Mouse (Mus musculus) intestine, embryonic 15.5 days (tissue): ENCODE results near the gene Upp2. TPM values are rescaled to one million over a fixed set of nuclear protein-coding genes. Genes with fewer than 3 reads are reported as not detected.

Experiments used
- ATAC-seq: fragments of 200-750 bp; cut with Nextera tagmentation; 2 replicates; pipeline ENCODE4 v1.8.0; 2017; ENCODE audit warnings: moderate TSS enrichment, moderate library complexity
- H3K27ac ChIP-seq: fragments of 300-500 bp; sonication (generic); 2 replicates; pipeline ENCODE4 v1.5.1; 2015; ENCODE audit warnings: mild to moderate bottlenecking, inconsistent platforms
- H3K27me3 ChIP-seq: fragments of 300-500 bp; sonication (generic); replicated peaks from 2 replicates; pipeline ENCODE4 v1.6.1; 2015; ENCODE audit warnings: inconsistent platforms
- H3K36me3 ChIP-seq: fragments of 300-500 bp; sonication (generic); 2 replicates; pipeline ENCODE4 v1.6.1; 2015; ENCODE audit warnings: inconsistent platforms
- H3K4me1 ChIP-seq: fragments of 300-500 bp; sonication (generic); replicated peaks from 2 replicates; pipeline ENCODE4 v1.6.1; 2015; ENCODE audit warnings: inconsistent platforms
- H3K4me2 ChIP-seq: fragments of 300-500 bp; sonication (generic); replicated peaks from 2 replicates; pipeline ENCODE4 v1.6.1; 2015; ENCODE audit warnings: mild to moderate bottlenecking, inconsistent platforms
- H3K4me3 ChIP-seq: fragments of 300-500 bp; sonication (generic); replicated peaks from 2 replicates; pipeline ENCODE4 v1.5.1; 2015; ENCODE audit warnings: inconsistent platforms
- H3K9ac ChIP-seq: fragments of 300-500 bp; sonication (generic); 2 replicates; pipeline ENCODE4 v1.6.1; 2015; ENCODE audit warnings: inconsistent platforms
- H3K9me3 ChIP-seq: fragments of 300-500 bp; sonication (generic); 2 replicates; pipeline ENCODE4 v1.6.1; 2016; ENCODE audit warnings: inconsistent platforms
- WGBS: fragments of 180-500 bp; shearing (Covaris S2); methylation state at CpG from one replicate; pipeline ENCODE4 v1.1.7; 2015; 5-methylcytosine and 5-hydroxymethylcytosine counted together
- polyA plus RNA-seq: library from polyadenylated mRNA; unstranded; fragments of >200 nt; fragmentation: Nextera tagmentation; extraction: Ambion mirVana; gene quantifications from 2 replicates; pipeline ENCODE4 v1.2.1, GENCODE M21; 2015

The Upp2 gene
- polyA plus RNA-seq, 1 experiment from 2014 or later = 5.5 TPM

DNA sequence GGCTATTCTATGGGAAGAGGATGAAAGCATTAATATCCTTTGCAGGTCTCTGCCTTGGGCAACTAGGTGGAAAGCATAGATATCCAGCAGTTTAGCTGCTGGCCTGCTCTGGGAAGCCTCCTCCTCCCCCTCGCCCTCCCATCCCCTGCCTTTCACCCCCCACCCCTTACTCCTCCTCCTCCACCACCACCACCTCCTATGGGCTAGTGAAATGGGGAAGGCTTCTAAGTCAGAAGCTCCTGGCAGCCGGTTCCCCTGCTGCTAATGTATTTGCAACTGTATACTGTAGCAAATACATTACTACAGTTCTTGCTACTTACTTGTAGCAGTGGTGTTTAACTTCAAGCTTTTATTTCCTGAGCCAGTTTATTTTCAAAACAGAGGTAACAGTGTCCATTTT is 60.9 kb downstream of the Upp2 start:
- no peak overlapping the region for H3K4me3 ChIP-seq
- no peaks in the 10 kb centered on the region for H3K36me3 ChIP-seq
- 34% methylated on average over 2 of the region's 2 CpGs for WGBS
- H3K9ac ChIP-seq = no peak overlapping the region
- H3K9me3 ChIP-seq = no peaks in the 10 kb centered on the region
- ATAC-seq = no peak
- no peaks in the 10 kb centered on the region for H3K4me1 ChIP-seq
- no peaks in the 10 kb centered on the region for H3K27me3 ChIP-seq
- H3K27ac ChIP-seq = no peak overlapping the region
- no peak overlapping the region for H3K4me2 ChIP-seq

DNA sequence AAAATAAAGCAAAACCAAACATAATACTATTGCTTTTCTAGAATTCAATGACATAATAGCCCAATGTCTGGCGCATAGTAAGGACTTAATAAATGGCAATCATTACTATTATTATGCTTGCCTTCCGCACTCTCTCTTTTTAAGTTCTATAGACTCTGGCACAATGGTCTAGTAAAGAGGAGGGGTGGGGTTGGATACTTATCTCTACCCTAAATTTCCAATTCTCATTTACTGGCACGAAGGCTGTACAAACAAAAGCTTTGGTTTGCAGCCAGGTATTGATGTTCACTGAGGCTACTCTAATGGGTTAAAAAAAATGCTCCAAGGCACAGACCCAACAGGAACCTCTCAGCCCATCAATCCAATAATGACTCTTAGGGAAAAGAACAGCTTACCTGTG is 61.9 kb downstream of the Upp2 start:
- WGBS = 76% methylated on average over 3 of the region's 3 CpGs
- Histone ChIP-seq H3K4me1 (no peaks in the 10 kb centered on the region), H3K27ac (no peak overlapping the region), H3K27me3 (no peaks in the 10 kb centered on the region), H3K9me3 (no peaks in the 10 kb centered on the region), H3K4me2 (no peak overlapping the region), H3K9ac (no peak overlapping the region), H3K36me3 (no peaks in the 10 kb centered on the region), H3K4me3 (no peak overlapping the region)
- ATAC-seq = no peak

DNA sequence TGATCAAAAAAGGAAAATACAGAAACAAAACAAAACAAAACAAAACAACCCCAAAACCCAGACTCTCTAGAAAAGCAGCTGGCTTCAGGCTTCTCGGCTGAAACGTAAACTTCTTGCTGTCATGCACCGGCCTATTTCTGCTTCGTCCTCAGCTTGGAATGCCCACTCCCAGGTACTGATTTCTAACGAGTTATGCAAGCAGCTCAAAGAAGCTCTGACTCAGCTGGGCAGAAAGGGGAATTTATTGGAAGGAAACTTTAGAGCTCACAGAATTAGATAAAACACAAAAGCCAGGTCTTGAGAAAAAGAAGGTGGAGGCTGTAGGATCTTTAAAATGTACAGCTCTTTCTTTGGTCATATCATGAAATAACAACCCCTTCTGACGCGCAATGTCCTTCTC is 62.3 kb downstream of the Upp2 start:
- ATAC-seq = no peak
- no peaks in the 10 kb centered on the region for H3K9me3 ChIP-seq
- H3K36me3 ChIP-seq = no peaks in the 10 kb centered on the region
- WGBS = 47% methylated on average over 7 of the region's 7 CpGs
- H3K4me1 ChIP-seq = no peaks in the 10 kb centered on the region
- H3K9ac ChIP-seq = no peak overlapping the region
- H3K4me2 ChIP-seq = no peak overlapping the region
- no peaks in the 10 kb centered on the region for H3K27me3 ChIP-seq
- no peak overlapping the region for H3K4me3 ChIP-seq
- H3K27ac ChIP-seq = no peak overlapping the region

DNA sequence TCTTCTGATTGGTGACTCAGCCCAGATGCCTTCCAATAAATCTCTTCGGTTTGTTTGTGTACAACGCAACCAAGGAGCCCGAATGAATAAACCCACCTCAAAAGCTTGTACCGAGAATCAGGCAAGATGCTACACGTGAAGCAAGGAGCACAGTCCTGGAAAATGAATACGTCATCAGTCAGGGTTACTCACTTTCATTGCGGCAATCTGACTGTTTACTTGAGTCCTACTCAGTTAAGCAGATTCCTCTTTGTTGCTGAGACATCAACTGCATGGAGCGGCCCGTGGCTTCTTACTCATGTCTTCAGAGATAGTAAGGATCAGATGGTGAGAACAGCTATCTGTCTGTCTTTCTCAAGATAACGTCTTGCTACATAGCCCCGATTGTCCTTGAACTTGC is 66.7 kb downstream of the Upp2 start:
- no peaks in the 10 kb centered on the region for H3K9me3 ChIP-seq

DNA sequence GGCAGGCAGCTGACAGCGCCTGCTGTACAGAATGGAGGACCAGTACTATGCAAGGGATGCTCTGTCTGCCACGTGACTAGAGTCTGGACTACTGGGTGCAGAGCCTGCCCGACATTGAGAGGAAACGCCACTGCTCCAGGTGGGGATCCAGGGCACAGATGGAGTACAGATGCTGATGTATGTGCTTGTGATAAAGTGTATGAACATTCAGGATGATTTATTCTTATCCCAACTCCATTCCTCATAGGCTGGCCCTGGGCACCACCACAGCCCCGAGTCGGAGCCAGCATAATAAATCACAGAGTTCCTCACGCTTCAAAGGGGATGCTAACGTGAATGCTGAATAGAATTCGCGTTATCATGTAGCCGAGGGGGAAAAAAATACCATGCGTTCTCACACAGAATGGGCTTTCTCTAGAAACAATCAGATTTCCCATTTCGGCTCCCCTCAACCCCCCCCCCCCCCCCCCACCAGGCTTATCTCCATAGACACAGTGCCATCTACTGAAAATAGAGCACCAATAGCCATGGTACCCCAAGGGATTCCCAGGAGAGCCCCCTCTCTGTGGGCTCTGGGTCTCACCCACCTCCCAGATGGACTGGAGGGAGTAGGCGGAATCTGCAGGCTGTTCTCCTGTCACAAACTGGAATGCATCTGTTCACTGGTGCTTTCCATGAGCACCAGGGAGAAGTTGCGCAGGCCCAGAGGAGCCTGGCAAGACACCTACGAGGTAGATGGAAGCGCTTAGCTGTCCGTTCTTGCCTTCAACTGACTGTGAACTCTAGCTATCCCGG is 74.9 kb downstream of the Upp2 start:
- no peaks in the 10 kb centered on the region for H3K27me3 ChIP-seq
- no peak overlapping the region for H3K4me3 ChIP-seq
- no peak overlapping the region for H3K27ac ChIP-seq
- H3K36me3 ChIP-seq = no peaks in the 10 kb centered on the region
- H3K4me1 ChIP-seq = no peaks in the 10 kb centered on the region
- 76% methylated on average over 19 of the region's 19 CpGs for WGBS
- H3K9ac ChIP-seq = no peak overlapping the region
- no peak overlapping the region for H3K4me2 ChIP-seq
- ATAC-seq = no peak
- no peaks in the 10 kb centered on the region for H3K9me3 ChIP-seq

More for the DNA sequence above, 66.7 kb downstream of the Upp2 start:
- Histone ChIP-seq H3K36me3 (no peaks in the 10 kb centered on the region), H3K27me3 (no peaks in the 10 kb centered on the region), H3K9ac (no peak overlapping the region), H3K4me1 (no peaks in the 10 kb centered on the region), H3K4me3 (no peak overlapping the region), H3K4me2 (no peak overlapping the region), H3K27ac (no peak overlapping the region)
- ATAC-seq = no peak
- WGBS = 85% methylated on average over 11 of the region's 11 CpGs

DNA sequence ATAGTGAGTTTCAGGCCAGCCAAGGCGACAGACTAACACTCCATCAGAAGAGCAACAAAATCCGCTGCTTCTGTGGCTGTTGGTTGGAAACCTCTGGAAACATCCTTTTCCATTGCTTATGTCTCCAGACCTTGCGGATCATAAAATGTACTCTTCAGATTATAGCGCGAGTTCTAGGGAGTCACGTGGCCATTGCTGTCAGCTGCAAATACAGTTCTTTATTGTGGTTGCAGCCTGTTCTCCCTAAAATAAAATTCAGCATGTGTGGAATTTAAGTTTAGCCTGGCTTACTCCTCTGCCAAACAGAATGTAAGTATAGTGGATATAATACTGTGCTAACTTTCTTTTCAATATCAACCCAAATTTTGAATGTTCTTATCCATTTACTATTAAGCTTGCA is 78.6 kb downstream of the Upp2 start:
- Histone ChIP-seq H3K4me2 (no peak overlapping the region), H3K4me3 (no peak overlapping the region), H3K27me3 (no peaks in the 10 kb centered on the region), H3K36me3 (no peaks in the 10 kb centered on the region), H3K9ac (no peak overlapping the region), H3K4me1 (no peaks in the 10 kb centered on the region), H3K9me3 (no peaks in the 10 kb centered on the region), H3K27ac (no peak overlapping the region)
- no peak for ATAC-seq
- WGBS = 92% methylated on average over 6 of the region's 6 CpGs

DNA sequence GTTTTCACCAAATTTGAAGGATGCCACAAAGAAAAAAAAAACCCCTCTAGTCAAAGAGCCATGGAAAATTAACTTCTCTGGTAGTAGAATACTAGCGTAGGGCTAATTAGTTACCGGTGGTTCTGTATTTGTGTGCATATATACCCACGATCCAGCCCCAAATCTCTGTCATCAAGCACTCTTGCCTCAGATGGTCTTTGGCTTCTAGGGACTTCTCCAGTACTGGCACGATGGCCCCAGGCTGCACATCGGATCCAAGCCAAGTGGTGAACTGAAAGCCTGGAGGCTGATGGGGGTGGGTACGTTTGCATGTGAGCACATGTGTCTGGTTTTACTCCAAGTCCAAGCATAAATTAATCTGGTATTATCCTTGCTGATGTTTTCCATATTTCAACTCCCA is 88.1 kb downstream of the Upp2 start:
- H3K9me3 ChIP-seq = no peaks in the 10 kb centered on the region
- no peak overlapping the region for H3K9ac ChIP-seq
- WGBS = 89% methylated on average over 6 of the region's 6 CpGs
- ATAC-seq = no peak
- no peaks in the 10 kb centered on the region for H3K27me3 ChIP-seq
- H3K4me2 ChIP-seq = no peak overlapping the region
- no peak overlapping the region for H3K4me3 ChIP-seq
- H3K4me1 ChIP-seq = no peaks in the 10 kb centered on the region
- no peaks in the 10 kb centered on the region for H3K36me3 ChIP-seq
- H3K27ac ChIP-seq = no peak overlapping the region

DNA sequence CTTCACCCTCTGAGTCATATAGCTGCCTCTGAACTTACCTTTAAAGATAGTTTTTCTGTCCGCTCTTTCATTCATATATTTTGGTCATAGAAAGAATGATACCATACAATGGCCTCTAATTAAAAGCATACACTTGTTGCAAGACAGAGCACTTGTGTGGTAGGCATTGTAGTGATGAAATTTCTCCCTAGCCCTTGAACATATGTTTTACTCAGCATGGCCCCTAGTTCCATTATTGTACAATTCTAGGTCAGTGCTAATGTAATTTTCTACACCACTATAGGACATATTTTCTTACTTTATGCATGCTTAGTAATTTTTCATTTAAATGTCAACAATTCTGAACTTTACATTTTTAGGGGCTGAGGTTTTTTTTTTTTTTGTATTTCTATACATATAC is 89.9 kb downstream of the Upp2 start:
- Histone ChIP-seq H3K4me2 (no peak overlapping the region), H3K27ac (no peak overlapping the region), H3K4me1 (no peaks in the 10 kb centered on the region), H3K27me3 (no peaks in the 10 kb centered on the region), H3K36me3 (no peaks in the 10 kb centered on the region), H3K9me3 (no peaks in the 10 kb centered on the region), H3K9ac (no peak overlapping the region), H3K4me3 (no peak overlapping the region)
- ATAC-seq = no peak
- 94% methylated on average over 1 of the region's 1 CpGs for WGBS

DNA sequence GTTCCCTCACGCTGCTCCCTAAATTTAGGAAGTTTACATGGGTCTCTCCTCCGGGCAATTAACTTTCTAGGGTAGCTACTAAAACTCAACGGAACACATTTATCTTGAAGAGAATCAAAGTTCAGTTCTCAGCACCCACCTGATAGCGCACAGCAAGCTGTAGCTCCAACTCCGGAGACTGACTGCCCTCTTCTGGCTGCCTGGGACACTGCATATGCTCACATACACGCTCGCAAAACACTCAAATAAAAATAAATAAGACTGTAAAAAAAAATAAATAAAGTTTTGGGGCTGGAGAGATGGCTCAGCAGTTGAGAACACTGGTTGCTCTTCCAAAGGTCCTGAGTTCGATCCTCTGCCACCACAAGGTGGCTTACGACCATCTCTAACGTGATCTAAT is 90.8 kb downstream of the Upp2 start:
- no peak overlapping the region for H3K9ac ChIP-seq
- no peaks in the 10 kb centered on the region for H3K27me3 ChIP-seq
- H3K4me3 ChIP-seq = no peak overlapping the region
- no peak overlapping the region for H3K4me2 ChIP-seq
- WGBS = 92% methylated on average over 10 of the region's 10 CpGs
- no peaks in the 10 kb centered on the region for H3K36me3 ChIP-seq
- H3K9me3 ChIP-seq = no peaks in the 10 kb centered on the region
- ATAC-seq = no peak
- no peak overlapping the region for H3K27ac ChIP-seq
- H3K4me1 ChIP-seq = no peaks in the 10 kb centered on the region

DNA sequence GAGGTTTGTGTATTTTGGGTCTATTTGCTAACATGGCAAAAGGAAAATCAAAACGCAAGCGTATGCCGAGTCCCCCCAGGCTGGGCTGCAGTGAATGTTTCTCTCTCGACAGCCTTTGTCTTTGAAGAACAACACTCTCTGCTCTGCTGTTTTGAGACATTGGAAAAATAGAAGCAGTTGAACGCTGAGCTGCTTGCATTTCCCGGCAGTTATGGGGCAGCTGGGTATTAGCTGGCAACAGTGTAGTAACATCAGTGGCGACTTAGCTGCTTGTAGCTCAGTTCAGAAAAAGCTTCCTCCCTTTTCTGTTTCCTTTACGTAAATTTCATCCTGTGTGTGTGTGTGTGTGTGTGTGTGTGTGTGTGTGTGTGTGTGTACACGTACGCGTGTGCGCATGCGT is 93.5 kb downstream of the Upp2 start:
- WGBS = 66% methylated on average over 13 of the region's 13 CpGs
- no peak overlapping the region for H3K4me3 ChIP-seq
- H3K4me2 ChIP-seq = no peak overlapping the region

DNA sequence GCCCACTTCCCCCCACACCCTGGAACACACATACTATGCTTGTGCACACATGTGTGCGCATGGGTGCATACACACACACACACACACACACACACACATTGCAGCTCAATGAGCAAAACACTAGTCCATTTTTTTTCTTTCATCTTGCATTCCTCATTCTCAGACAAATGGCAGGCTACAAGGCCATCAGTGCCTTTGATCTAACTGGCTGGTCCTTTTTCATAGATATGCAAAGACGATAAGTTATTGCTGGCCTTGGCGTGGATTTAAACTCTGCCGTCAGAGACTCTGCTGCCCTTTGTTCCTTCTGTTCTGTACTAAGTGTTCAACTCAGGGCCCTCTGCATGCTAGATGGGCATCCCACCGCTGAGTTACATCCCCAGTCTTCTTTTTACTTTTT is 94.0 kb downstream of the Upp2 start:
- Histone ChIP-seq H3K4me2 (no peak overlapping the region), H3K4me3 (no peak overlapping the region), H3K4me1 (no peaks in the 10 kb centered on the region), H3K36me3 (no peaks in the 10 kb centered on the region), H3K9ac (no peak overlapping the region), H3K27me3 (no peaks in the 10 kb centered on the region), H3K9me3 (no peaks in the 10 kb centered on the region), H3K27ac (no peak overlapping the region)
- 80% methylated on average over 5 of the region's 5 CpGs for WGBS
- ATAC-seq = no peak

More for the DNA sequence above, 93.5 kb downstream of the Upp2 start:
- H3K9me3 ChIP-seq = no peaks in the 10 kb centered on the region
- H3K36me3 ChIP-seq = no peaks in the 10 kb centered on the region
- H3K27me3 ChIP-seq = no peaks in the 10 kb centered on the region
- no peak overlapping the region for H3K27ac ChIP-seq
- ATAC-seq = no peak
- H3K9ac ChIP-seq = no peak overlapping the region
- no peaks in the 10 kb centered on the region for H3K4me1 ChIP-seq

DNA sequence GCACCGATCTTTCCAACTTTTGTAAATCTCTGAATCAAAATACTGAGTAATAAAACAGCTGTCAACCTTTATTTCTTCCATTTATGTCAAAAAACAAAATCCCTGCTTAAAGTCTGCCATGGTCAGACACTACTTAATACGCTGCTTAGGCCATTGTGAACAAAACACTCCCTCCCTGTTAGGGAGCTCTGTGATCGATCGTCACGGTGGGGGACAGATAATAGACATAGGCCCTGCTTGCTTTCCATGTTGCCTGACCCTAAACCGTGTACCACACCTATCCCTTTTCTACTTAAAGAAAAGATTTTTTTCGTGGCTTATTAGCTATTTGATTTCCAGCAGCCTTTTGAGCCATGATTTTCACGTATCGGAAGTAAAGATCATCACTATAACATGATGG is 95.6 kb downstream of the Upp2 start:
- 86% methylated on average over 9 of the region's 9 CpGs for WGBS
- Histone ChIP-seq H3K4me2 (no peak overlapping the region), H3K36me3 (no peaks in the 10 kb centered on the region), H3K4me3 (no peak overlapping the region), H3K4me1 (no peaks in the 10 kb centered on the region), H3K27me3 (no peaks in the 10 kb centered on the region), H3K9ac (no peak overlapping the region), H3K27ac (no peak overlapping the region), H3K9me3 (no peaks in the 10 kb centered on the region)
- no peak for ATAC-seq

DNA sequence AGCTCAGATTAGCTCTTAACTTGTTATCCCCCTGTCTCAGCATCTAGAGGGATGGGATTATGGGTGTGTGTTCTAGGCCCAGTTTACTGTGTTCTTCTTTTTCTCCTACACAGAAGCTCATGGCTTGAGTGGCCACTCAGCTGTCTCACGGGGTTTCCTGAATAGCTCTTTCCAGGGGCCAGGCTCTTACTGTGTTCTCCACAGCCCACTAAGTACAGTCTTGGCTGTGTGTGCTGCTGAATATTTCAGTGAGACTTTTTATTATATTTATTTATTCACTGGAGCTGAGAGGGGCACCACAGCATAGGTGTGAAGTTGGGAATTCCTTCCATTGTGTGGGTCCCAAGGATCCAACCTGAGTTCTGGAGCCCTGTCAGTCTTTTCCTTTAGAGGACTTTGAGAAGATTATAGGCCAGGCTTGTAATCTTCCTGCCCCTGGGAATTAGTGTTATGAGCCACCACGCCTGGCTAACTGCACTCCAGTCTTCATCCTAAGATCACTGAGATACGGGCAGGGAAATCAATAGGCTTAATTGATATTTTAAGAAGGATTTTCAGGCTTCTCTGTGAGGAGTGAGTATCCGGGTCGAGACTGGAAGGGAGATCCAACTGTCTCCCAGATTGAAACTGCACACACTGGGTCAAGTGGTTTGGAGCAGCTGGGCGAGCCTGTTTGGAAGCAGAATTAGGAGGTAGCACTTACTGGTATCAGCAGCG is 96.5 kb downstream of the Upp2 start:
- H3K36me3 ChIP-seq = no peaks in the 10 kb centered on the region
- no peak overlapping the region for H3K4me3 ChIP-seq
- H3K4me1 ChIP-seq = no peaks in the 10 kb centered on the region
- H3K9me3 ChIP-seq = no peaks in the 10 kb centered on the region
- no peak for ATAC-seq
- no peaks in the 10 kb centered on the region for H3K27me3 ChIP-seq
- H3K9ac ChIP-seq = no peak overlapping the region
- H3K27ac ChIP-seq = no peak overlapping the region
- WGBS = 81% methylated on average over 7 of the region's 7 CpGs
- H3K4me2 ChIP-seq = no peak overlapping the region
